Mouse (Mus musculus) bone marrow macrophage, adult 2 months (primary cell): ENCODE data around the gene Vgll2.

Experiments
- CTCF ChIP-seq: IDR thresholded peaks from 2 replicates; pipeline ENCODE4 v1.5.1; 2012; ENCODE audit warnings: low read depth, mild to moderate bottlenecking, low read length, moderate library complexity
- POLR2A ChIP-seq: IDR thresholded peaks from 2 replicates; pipeline ENCODE4 v1.6.1; 2012; ENCODE audit warnings: mild to moderate bottlenecking, low read depth, low read length, borderline replicate concordance

GRCm38 (mm10) chr10:52024053-52024410, 1.7 kb downstream of the Vgll2 start:
- TF ChIP-seq POLR2A (no peak), CTCF (no peak)
